7 mouse cellular contexts compared by ENCODE assay signal in genomic region chr9:95675064-95675699, GRCm38 (mm10). TPM values are rescaled to one million over a fixed set of nuclear protein-coding genes. Genes with fewer than 3 reads are reported as not detected.
DNase-seq lines count a peak whose midpoint lies in the region; ATAC-seq lines count a peak whose summit lies in the region.

No protein-coding gene starts in this region.

- no peaks in the 10 kb centered on the region for H3K36me3 ChIP-seq in midbrain, embryonic 14.5 days (ENCODE audit: control insufficient read depth, insufficient read depth, low read length)
- H3K36me3 ChIP-seq in midbrain, embryonic 11.5 days (ENCODE audit: control insufficient read depth, insufficient read depth, low read length), result no peaks in the 10 kb centered on the region

- H3K4me3 ChIP-seq in midbrain, embryonic 14.5 days (replicated peaks; ENCODE audit: low read depth, low read length), result no peak overlapping the region
- H3K4me3 ChIP-seq in midbrain, embryonic 11.5 days (ENCODE audit: low read depth, low read length), result no peak overlapping the region

- intact Hi-C loops in gastrocnemius, postnatal 36 days (cut with DNase I), result no loop called here

- H3K27me3 ChIP-seq in midbrain, embryonic 14.5 days (ENCODE audit: control insufficient read depth, insufficient read depth, low read length), result no peaks in the 10 kb centered on the region
- H3K27me3 ChIP-seq in midbrain, embryonic 11.5 days (ENCODE audit: control insufficient read depth, insufficient read depth, low read length), result no peaks in the 10 kb centered on the region

- peak; percentile 39 for DNase-seq in midbrain, embryonic 14.5 days
- no peak for DNase-seq in midbrain, embryonic 11.5 days (ENCODE audit: low spot score, missing footprints)
- DNase-seq in cerebellum, adult 18-20 months, result peak; percentile 67 to 71
- peak; percentile 75 for DNase-seq in gastrocnemius, postnatal 36 days
- peak; percentile 47 for DNase-seq in layer of hippocampus, adult 9-11 months
- peak; percentile 66 for DNase-seq in skeletal muscle tissue, adult 2 months (ENCODE audit: low read depth, low spot score)
- DNase-seq in c-Kit-positive CD71-positive TER-119-positive erythroid progenitor cells, embryonic 14.5 days (ENCODE audit: low spot score), result no peak

- WGBS in midbrain, embryonic 14.5 days, result 82% methylated on average over 9 of the region's 9 CpGs
- WGBS in midbrain, embryonic 11.5 days, result 91% methylated on average over 9 of the region's 9 CpGs

- H3K4me1 ChIP-seq in midbrain, embryonic 14.5 days (ENCODE audit: control insufficient read depth, insufficient read depth, low read length), result no peaks in the 10 kb centered on the region
- no peaks in the 10 kb centered on the region for H3K4me1 ChIP-seq in midbrain, embryonic 11.5 days (ENCODE audit: control insufficient read depth, insufficient read depth, low read length)

- H3K4me2 ChIP-seq in midbrain, embryonic 14.5 days (ENCODE audit: low read length), result no peak overlapping the region
- H3K4me2 ChIP-seq in midbrain, embryonic 11.5 days, result no peak overlapping the region

- H3K9me3 ChIP-seq in midbrain, embryonic 14.5 days (ENCODE audit: control insufficient read depth, low read length), result no peaks in the 10 kb centered on the region
- peaks cover 2% of the 10 kb centered on the region; the same call in 1 of the 2 replicates for H3K9me3 ChIP-seq in midbrain, embryonic 11.5 days (ENCODE audit: control insufficient read depth, low read length)

- no peak overlapping the region for H3K9ac ChIP-seq in midbrain, embryonic 14.5 days (replicated peaks; ENCODE audit: low read length)
- H3K9ac ChIP-seq in midbrain, embryonic 11.5 days (ENCODE audit: low read length), result no peak overlapping the region

- no peak for ATAC-seq in midbrain, embryonic 14.5 days (ENCODE audit: low FRiP score, low TSS enrichment)
- no peak for ATAC-seq in midbrain, embryonic 11.5 days (ENCODE audit: low FRiP score)

- no peak overlapping the region for H3K27ac ChIP-seq in midbrain, embryonic 14.5 days (replicated peaks; ENCODE audit: low read depth, low read length)
- no peak overlapping the region for H3K27ac ChIP-seq in midbrain, embryonic 11.5 days (ENCODE audit: low read depth, low read length)

RNA-seq across cellular contexts. Expression of gene Pcolce2, which starts 37.8 kb away (rescaled TPM):
- 1.1 and 1.2 TPM in 2 replicates for polyA plus RNA-seq in midbrain, embryonic 14.5 days (2014; fragmentation: Nextera tagmentation; extraction: Ambion mirVana)
- 1.8 and 2.0 TPM in 2 replicates for polyA plus RNA-seq in midbrain, embryonic 11.5 days (2014; fragmentation: Nextera tagmentation; extraction: Ambion mirVana)
- 1 to 10 TPM; 3.8 to 8.5 TPM for total RNA-seq in gastrocnemius, postnatal 36 days (2021)

Comparison
In these comparisons a context has a peak if more than half of its experiments do, and no peak if none do; other contexts are left out.
1. DNase-seq: peak in midbrain, embryonic 14.5 days (single experiment), cerebellum, adult 18-20 months (2 of 2), gastrocnemius, postnatal 36 days (2 of 2), layer of hippocampus, adult 9-11 months (single experiment) and skeletal muscle tissue, adult 2 months (single experiment); none in midbrain, embryonic 11.5 days (single experiment) and c-Kit-positive CD71-positive TER-119-positive erythroid progenitor cells, embryonic 14.5 days (single experiment).